Mouse (Mus musculus) kidney, embryonic 14.5 days (tissue): ENCODE results near the gene 1700016D06Rik. TPM values are rescaled to one million over a fixed set of nuclear protein-coding genes. Genes with fewer than 3 reads are reported as not detected.
"Not testable (repeated sequence)": the region's sequence is repeated elsewhere in the genome, so short reads cannot be mapped to it uniquely, and the experiment has no call there.

Experiments used
- ATAC-seq: fragments of 200-750 bp; cut with Nextera tagmentation; 2 replicates; pipeline ENCODE4 v1.8.0; 2017; ENCODE audit warnings: moderate number of reproducible peaks, mild to moderate bottlenecking, moderate TSS enrichment, moderate library complexity; ENCODE audit not compliant: low FRiP score, low TSS enrichment
- H3K27ac ChIP-seq: fragments of 300-500 bp; sonication (generic); 2 replicates; pipeline ENCODE4 v1.5.1; 2014; ENCODE audit warnings: low read depth, mild to moderate bottlenecking, low read length, moderate library complexity, mixed read lengths
- H3K27me3 ChIP-seq: fragments of 300-500 bp; sonication (generic); 2 replicates; pipeline ENCODE4 v1.6.1; 2014; ENCODE audit warnings: mild to moderate bottlenecking, low read length; ENCODE audit not compliant: control insufficient read depth, insufficient read depth
- H3K36me3 ChIP-seq: fragments of 300-500 bp; sonication (generic); 2 replicates; pipeline ENCODE4 v1.6.1; 2014; ENCODE audit warnings: low read length, mixed read lengths; ENCODE audit not compliant: control insufficient read depth, insufficient read depth
- H3K4me1 ChIP-seq: fragments of 300-500 bp; sonication (generic); 2 replicates; pipeline ENCODE4 v1.6.1; 2014; ENCODE audit warnings: low read length, mixed read lengths; ENCODE audit not compliant: control insufficient read depth, insufficient read depth
- H3K4me2 ChIP-seq: fragments of 300-500 bp; sonication (generic); replicated peaks from 2 replicates; pipeline ENCODE4 v1.6.1; 2014; ENCODE audit warnings: low read depth, mild to moderate bottlenecking, low read length
- H3K4me3 ChIP-seq: fragments of 300-500 bp; sonication (generic); 2 replicates; pipeline ENCODE4 v1.5.1; 2014; ENCODE audit warnings: mild to moderate bottlenecking, low read length
- H3K9ac ChIP-seq: fragments of 300-500 bp; sonication (generic); 2 replicates; pipeline ENCODE4 v1.6.1; 2014; ENCODE audit warnings: low read depth, mild to moderate bottlenecking, low read length, moderate library complexity
- H3K9me3 ChIP-seq: fragments of 300-500 bp; sonication (generic); 2 replicates; pipeline ENCODE4 v1.6.1; 2016; ENCODE audit warnings: low read length; ENCODE audit not compliant: control insufficient read depth
- WGBS: fragments of 180-500 bp; shearing (Covaris S2); extraction: QIAGEN DNeasy Blood & Tissue Kit; methylation state at CpG from one replicate; pipeline ENCODE4 v1.1.7; 2014; 5-methylcytosine and 5-hydroxymethylcytosine counted together
- polyA plus RNA-seq: library from polyadenylated mRNA; unstranded; fragments of >200 nt; fragmentation: Nextera tagmentation; extraction: Ambion mirVana; gene quantifications from 2 replicates; pipeline ENCODE4 v1.2.1, GENCODE M21; 2014

Gene 1700016D06Rik
- polyA plus RNA-seq, 1 experiment from 2014 or later, result not detected

GRCm38 (mm10) chr8:11666023-11666716 lies 34.7 kb downstream of the 1700016D06Rik start:
- H3K4me2 ChIP-seq, H3K4me1 ChIP-seq, H3K36me3 ChIP-seq, ATAC-seq, H3K27me3 ChIP-seq, H3K9ac ChIP-seq, H3K9me3 ChIP-seq, H3K27ac ChIP-seq, H3K4me3 ChIP-seq: not testable (repeated sequence)
- WGBS, result 90% methylated on average over 20 of the region's 20 CpGs

- no peak overlapping the region for H3K9ac ChIP-seq
- H3K4me2 ChIP-seq, result no peak overlapping the region
- no peak overlapping the region for H3K4me3 ChIP-seq
- H3K9me3 ChIP-seq, result no peaks in the 10 kb centered on the region
- H3K27me3 ChIP-seq, result no peaks in the 10 kb centered on the region
- no peaks in the 10 kb centered on the region for H3K4me1 ChIP-seq
- ATAC-seq, result no peak
- no peak overlapping the region for H3K27ac ChIP-seq
- H3K36me3 ChIP-seq, result no peaks in the 10 kb centered on the region
- 60% methylated on average over 3 of the region's 3 CpGs for WGBS
These were observed 38.9 kb downstream of the 1700016D06Rik start for GRCm38 (mm10) chr8:11661969-11662368.

- H3K27me3 ChIP-seq, result no peaks in the 10 kb centered on the region
- WGBS, result 94% methylated on average over 5 of the region's 5 CpGs
- ATAC-seq, result no peak
These were observed 50.8 kb downstream of the 1700016D06Rik start for GRCm38 (mm10) chr8:11650021-11650420.

GRCm38 (mm10) chr8:11643123-11643522 lies 57.7 kb downstream of the 1700016D06Rik start:
- WGBS, result 84% methylated on average over 2 of the region's 2 CpGs
- H3K4me3 ChIP-seq, result no peak overlapping the region
- no peak overlapping the region for H3K9ac ChIP-seq
- no peaks in the 10 kb centered on the region for H3K36me3 ChIP-seq
- no peak overlapping the region for H3K4me2 ChIP-seq
- no peak for ATAC-seq
- no peak overlapping the region for H3K27ac ChIP-seq
- no peaks in the 10 kb centered on the region for H3K27me3 ChIP-seq
- H3K4me1 ChIP-seq, result no peaks in the 10 kb centered on the region
- H3K9me3 ChIP-seq, result 0 out of 2 replicates have a peak, but pooled peaks cover 3% of the 10 kb centered on the region

More at GRCm38 (mm10) chr8:11650021-11650420, 50.8 kb downstream of the 1700016D06Rik start:
- Histone ChIP-seq H3K9me3 (no peaks in the 10 kb centered on the region), H3K4me2 (no peak overlapping the region), H3K36me3 (no peaks in the 10 kb centered on the region), H3K27ac (no peak overlapping the region), H3K4me1 (no peaks in the 10 kb centered on the region), H3K9ac (no peak overlapping the region), H3K4me3 (no peak overlapping the region)

GRCm38 (mm10) chr8:11640606-11641005 lies 60.3 kb downstream of the 1700016D06Rik start:
- 47% methylated on average over 2 of the region's 2 CpGs for WGBS
- Histone ChIP-seq H3K9ac (no peak overlapping the region), H3K4me1 (no peaks in the 10 kb centered on the region), H3K4me2 (no peak overlapping the region), H3K9me3 (0 out of 2 replicates have a peak, but pooled peaks cover 3% of the 10 kb centered on the region), H3K27me3 (no peaks in the 10 kb centered on the region), H3K27ac (no peak overlapping the region), H3K4me3 (no peak overlapping the region), H3K36me3 (no peaks in the 10 kb centered on the region)
- no peak for ATAC-seq

GRCm38 (mm10) chr8:11637531-11637930 lies 63.3 kb downstream of the 1700016D06Rik start:
- H3K27me3 ChIP-seq, result no peaks in the 10 kb centered on the region
- 94% methylated on average over 7 of the region's 7 CpGs for WGBS
- no peak overlapping the region for H3K9ac ChIP-seq
- 0 out of 2 replicates have a peak, but pooled peaks cover 3% of the 10 kb centered on the region for H3K9me3 ChIP-seq
- no peak overlapping the region for H3K4me3 ChIP-seq
- 0 out of 2 replicates have a peak, but pooled peaks cover 2% of the 10 kb centered on the region for H3K36me3 ChIP-seq
- no peak overlapping the region for H3K4me2 ChIP-seq
- H3K27ac ChIP-seq, result no peak overlapping the region
- H3K4me1 ChIP-seq, result peaks cover 14% of the 10 kb centered on the region
- no peak for ATAC-seq

GRCm38 (mm10) chr8:11636324-11637057 lies 64.4 kb downstream of the 1700016D06Rik start:
- H3K9me3 ChIP-seq, result 0 out of 2 replicates have a peak, but pooled peaks cover 3% of the 10 kb centered on the region
- 4% methylated on average over 30 of the region's 30 CpGs for WGBS
- peaks cover 16% of the 10 kb centered on the region for H3K4me1 ChIP-seq
- H3K4me2 ChIP-seq, result peak overlapping the region; percentile 80
- peak overlapping the region; percentile 91 for H3K9ac ChIP-seq
- peaks cover 11% of the 10 kb centered on the region for H3K36me3 ChIP-seq
- H3K4me3 ChIP-seq, result peak overlapping the region; percentile 75
- peak overlapping the region; percentile 98 for H3K27ac ChIP-seq
- peak; percentile 72 for ATAC-seq
- H3K27me3 ChIP-seq, result no peaks in the 10 kb centered on the region

- peak within 1 kb of the TSS; percentile 91 for H3K9ac ChIP-seq
- no peaks in the 10 kb centered on the region for H3K27me3 ChIP-seq
- WGBS, result under 1% methylated on average over 40 of the region's 40 CpGs
- peak; percentile 96 for ATAC-seq
- peak within 1 kb of the TSS; percentile 98 for H3K27ac ChIP-seq
- peaks cover 19% of the 10 kb centered on the region for H3K36me3 ChIP-seq
- H3K4me2 ChIP-seq, result peak within 1 kb of the TSS; percentile 80
- no peaks in the 10 kb centered on the region for H3K9me3 ChIP-seq
- H3K4me1 ChIP-seq, result peaks cover 16% of the 10 kb centered on the region
- peak within 1 kb of the TSS; percentile 75 for H3K4me3 ChIP-seq
These were observed 65.2 kb downstream of the 1700016D06Rik start, which contains the start of gene Ankrd10 for GRCm38 (mm10) chr8:11635611-11636081. Gene Ankrd10, minus strand, starts transcription at chr8:11635757.
